Mouse (Mus musculus) brain, embryonic 14.5 days (tissue): ENCODE measurements around the gene 9230102O04Rik.

ENCODE experiments used
- CTCF ChIP-seq: fragments of 200-500 bp; IDR thresholded peaks from 2 replicates; pipeline ENCODE4 v1.5.1; 2012; ENCODE audit warnings: inconsistent platforms, mild to moderate bottlenecking, moderate library complexity, borderline replicate concordance; ENCODE audit not compliant: insufficient read depth, insufficient read length; ENCODE audit errors: extremely low read depth
- POLR2A ChIP-seq: fragments of 200-500 bp; IDR thresholded peaks from 2 replicates; pipeline ENCODE4 v1.6.1; 2012; ENCODE audit warnings: mild to moderate bottlenecking, inconsistent platforms, borderline replicate concordance; ENCODE audit not compliant: poor library complexity, insufficient read depth, insufficient read length, severe bottlenecking; ENCODE audit errors: extremely low read depth

DNA sequence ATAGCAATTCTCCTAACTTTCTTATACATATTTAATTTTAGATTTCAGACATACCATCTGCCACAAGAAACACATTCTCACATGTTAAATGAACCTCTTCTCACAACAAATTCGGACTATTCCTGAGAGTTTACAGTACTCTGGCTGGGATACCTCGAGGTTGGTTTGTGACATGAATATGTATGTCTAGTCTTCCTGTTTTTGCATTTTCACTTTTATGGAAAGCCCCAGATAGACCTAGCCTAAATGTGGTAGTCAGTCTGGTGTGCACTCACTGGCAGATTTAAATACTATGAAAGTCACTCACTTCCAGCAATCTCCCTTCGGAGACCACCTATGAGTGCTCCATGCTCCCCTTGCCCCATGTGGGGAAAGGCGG lies 37.6 kb upstream of the 9230102O04Rik start:
- TF ChIP-seq POLR2A (no peak), CTCF (no peak)
